Mouse (Mus musculus) spleen, adult 2 months (tissue): ENCODE data around the gene Gm20388. TPM values are rescaled to one million over a fixed set of nuclear protein-coding genes. Genes with fewer than 3 reads are reported as not detected.

Experiments used
- DNase-seq, 2 experiments: peaks; one replicate each; pipeline versions ENCODE4 v3.0.0 to v3.0.0-alpha.2; 2012 to 2021; ENCODE audit warnings: low spot score in 2 of 2, low read depth in 1 of 2
- H3K27ac ChIP-seq: fragments of 200-500 bp; 2 replicates; pipeline ENCODE4 v1.5.1; 2012; ENCODE audit warnings: low read length, inconsistent platforms; ENCODE audit not compliant: insufficient read depth
- H3K27me3 ChIP-seq: fragments of 200-500 bp; 2 replicates; pipeline ENCODE4 v1.6.1; 2012; ENCODE audit warnings: mild to moderate bottlenecking, moderate library complexity, low read length, inconsistent platforms; ENCODE audit not compliant: control insufficient read depth, insufficient read depth
- H3K36me3 ChIP-seq: fragments of 200-500 bp; 2 replicates; pipeline ENCODE4 v1.6.1; 2012; ENCODE audit warnings: mild to moderate bottlenecking, low read length, inconsistent platforms; ENCODE audit not compliant: control insufficient read depth, insufficient read depth
- H3K4me1 ChIP-seq: fragments of 200-500 bp; 2 replicates; pipeline ENCODE4 v1.6.1; 2011; ENCODE audit warnings: inconsistent platforms; ENCODE audit not compliant: control insufficient read depth, insufficient read depth, insufficient read length
- H3K4me3 ChIP-seq: fragments of 200-500 bp; 2 replicates; pipeline ENCODE4 v1.5.1; 2011; ENCODE audit warnings: mild to moderate bottlenecking, inconsistent platforms; ENCODE audit not compliant: insufficient read depth, insufficient read length; ENCODE audit errors: extremely low read depth
- CTCF ChIP-seq: fragments of 200-500 bp; IDR thresholded peaks from 2 replicates; pipeline ENCODE4 v1.5.1; 2011; ENCODE audit warnings: mild to moderate bottlenecking, inconsistent platforms; ENCODE audit not compliant: insufficient read depth, insufficient read length, insufficient replicate concordance; ENCODE audit errors: extremely low read depth
- POLR2A ChIP-seq: fragments of 200-500 bp; IDR thresholded peaks from 2 replicates; pipeline ENCODE4 v1.6.1; 2011; ENCODE audit warnings: low read depth, low read length, inconsistent platforms
- WGBS: fragments of 180-500 bp; shearing (Covaris S2); methylation state at CpG from one replicate; pipeline ENCODE4 v1.1.7; 2018; 5-methylcytosine and 5-hydroxymethylcytosine counted together
- polyA plus RNA-seq: library from polyadenylated mRNA; depleted of rRNA; stranded (reverse); fragments of >200 nt; gene quantifications from 2 replicates; pipeline ENCODE4 v1.2.3, GENCODE M21; 2012

Gm20388 gene
- polyA plus RNA-seq, 1 experiment, result 26.1 TPM

DNA sequence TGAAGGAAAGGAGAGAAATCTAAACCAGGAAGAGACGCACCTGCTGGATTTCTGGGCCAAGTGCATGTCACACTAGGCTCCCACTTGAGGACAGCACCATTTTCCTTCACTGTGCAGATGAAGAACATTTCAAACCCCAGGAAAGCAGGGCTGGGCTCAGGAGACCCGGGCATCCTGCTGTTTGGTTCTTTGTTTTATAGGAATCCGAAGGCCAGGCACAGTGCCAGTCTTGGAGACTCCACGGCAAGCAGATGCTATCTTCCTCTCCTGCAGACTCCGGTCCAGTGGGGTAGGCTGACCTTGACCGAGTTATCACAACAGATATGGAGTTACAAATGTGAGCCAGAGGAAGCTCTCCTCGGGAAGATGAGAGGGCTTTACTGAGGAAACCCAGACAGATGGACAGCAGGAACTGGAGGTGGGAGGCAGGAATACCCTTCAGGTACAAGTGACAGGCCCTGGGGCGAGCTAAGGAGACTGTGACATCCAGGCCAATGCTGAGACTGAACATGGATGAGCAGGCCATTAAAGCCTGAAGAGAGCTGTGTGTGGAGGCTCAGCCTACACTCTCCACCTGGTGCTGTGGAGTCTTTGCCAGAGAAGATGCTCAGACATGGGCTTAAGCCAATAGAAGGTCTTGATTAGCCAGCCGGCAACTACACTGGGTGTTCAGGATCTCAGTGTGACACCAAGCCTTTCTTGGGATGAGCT, 4231.2 kb downstream of the Gm20388 start:
- DNase-seq, result no peak
- no peak overlapping the region for H3K4me3 ChIP-seq
- TF ChIP-seq POLR2A (no peak), CTCF (no peak)
- WGBS, result 77% methylated on average over 9 of the region's 9 CpGs
- H3K36me3 ChIP-seq, result no peaks in the 10 kb centered on the region
- no peaks in the 10 kb centered on the region for H3K27me3 ChIP-seq
- H3K4me1 ChIP-seq, result no peaks in the 10 kb centered on the region
- no peak overlapping the region for H3K27ac ChIP-seq

DNA sequence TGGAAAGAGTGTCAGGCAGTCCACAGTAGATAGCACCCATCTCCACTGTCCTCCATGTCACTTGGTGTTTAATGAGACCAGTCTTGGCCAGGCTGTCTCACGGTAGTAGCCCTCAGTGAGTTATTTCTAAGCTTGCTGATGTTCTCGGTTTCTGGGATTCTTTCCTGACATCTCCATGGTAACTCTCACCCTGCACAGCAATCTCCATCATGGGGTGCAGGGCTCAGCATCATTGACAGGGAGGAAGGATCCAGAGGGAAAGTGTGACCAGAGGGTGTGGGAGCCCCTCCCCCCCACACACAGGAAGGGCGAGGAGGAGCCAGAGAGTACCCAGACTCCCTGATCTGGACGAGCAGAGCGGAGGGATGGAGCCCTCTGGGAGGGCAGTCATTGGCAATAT, 4232.4 kb downstream of the Gm20388 start:
- H3K36me3 ChIP-seq, result no peaks in the 10 kb centered on the region
- DNase-seq, result no peak
- H3K27me3 ChIP-seq, result no peaks in the 10 kb centered on the region
- no peak overlapping the region for H3K27ac ChIP-seq
- no peak for TF ChIP-seq CTCF
- no peak for TF ChIP-seq POLR2A
- H3K4me3 ChIP-seq, result no peak overlapping the region
- no peaks in the 10 kb centered on the region for H3K4me1 ChIP-seq
- WGBS, result 76% methylated on average over 5 of the region's 5 CpGs

DNA sequence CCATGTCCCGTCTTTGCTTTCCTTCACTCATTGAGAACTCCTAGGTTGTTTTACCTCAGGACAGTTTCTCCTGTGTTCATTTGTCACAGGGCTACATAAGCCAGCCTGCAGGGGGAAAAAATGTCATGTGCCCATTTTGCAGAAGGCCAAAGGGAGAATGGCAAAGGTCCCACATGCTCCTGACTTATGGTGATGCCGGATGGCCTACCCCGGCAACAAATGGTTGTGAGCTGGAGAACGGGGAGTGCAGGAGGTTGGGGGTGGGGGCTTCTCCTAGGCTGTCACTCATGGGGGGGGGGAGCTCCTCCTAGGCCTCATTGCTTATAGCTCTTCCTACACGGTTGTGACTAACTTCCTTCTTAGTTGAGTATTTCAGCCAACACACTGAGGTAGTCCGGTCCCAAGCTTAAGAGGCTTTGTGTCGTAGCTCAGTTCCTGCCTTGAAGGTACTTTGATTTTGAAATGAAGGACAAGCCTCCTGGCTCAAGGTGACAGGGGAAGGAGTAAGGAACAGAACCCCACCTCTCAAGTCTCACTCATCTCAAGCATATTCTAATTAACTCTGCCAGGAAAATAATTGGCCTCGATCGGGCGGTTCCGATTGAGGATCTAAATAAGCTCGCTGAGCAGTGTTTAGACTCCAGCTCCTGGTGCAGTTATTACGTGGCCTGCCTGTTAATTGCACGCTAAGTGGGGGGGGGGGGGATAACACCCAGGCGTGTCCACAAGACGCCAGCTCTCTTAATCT, 4233.4 kb downstream of the Gm20388 start:
- WGBS, result 89% methylated on average over 16 of the region's 16 CpGs
- no peak for DNase-seq
- TF ChIP-seq POLR2A (no peak), CTCF (no peak)
- H3K36me3 ChIP-seq, result no peaks in the 10 kb centered on the region
- H3K27ac ChIP-seq, result no peak overlapping the region
- no peaks in the 10 kb centered on the region for H3K4me1 ChIP-seq
- H3K27me3 ChIP-seq, result no peaks in the 10 kb centered on the region
- H3K4me3 ChIP-seq, result no peak overlapping the region

DNA sequence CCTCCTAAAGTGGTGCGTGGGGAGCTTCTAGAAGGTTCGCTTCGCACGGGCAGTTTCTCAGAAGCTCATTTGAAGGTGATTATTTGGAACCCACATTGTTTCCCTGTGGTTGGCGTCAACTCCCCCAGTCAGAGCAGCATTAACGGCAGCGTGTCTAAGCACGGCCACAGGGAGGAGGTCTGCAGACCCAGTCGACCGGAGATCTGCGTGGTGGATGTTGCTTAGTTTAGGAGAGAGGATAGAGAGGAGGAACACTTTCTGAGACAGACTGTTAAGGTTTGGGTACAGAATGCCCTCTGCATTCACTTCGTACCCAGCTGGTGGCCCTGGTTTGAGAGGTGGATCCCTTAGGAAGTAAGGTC, 4234.0 kb downstream of the Gm20388 start:
- no peak for DNase-seq
- Histone ChIP-seq H3K4me3 (no peak overlapping the region), H3K27ac (no peak overlapping the region), H3K4me1 (no peaks in the 10 kb centered on the region), H3K36me3 (no peaks in the 10 kb centered on the region), H3K27me3 (no peaks in the 10 kb centered on the region)
- no peak for TF ChIP-seq POLR2A
- no peak for TF ChIP-seq CTCF
- 91% methylated on average over 12 of the region's 12 CpGs for WGBS

DNA sequence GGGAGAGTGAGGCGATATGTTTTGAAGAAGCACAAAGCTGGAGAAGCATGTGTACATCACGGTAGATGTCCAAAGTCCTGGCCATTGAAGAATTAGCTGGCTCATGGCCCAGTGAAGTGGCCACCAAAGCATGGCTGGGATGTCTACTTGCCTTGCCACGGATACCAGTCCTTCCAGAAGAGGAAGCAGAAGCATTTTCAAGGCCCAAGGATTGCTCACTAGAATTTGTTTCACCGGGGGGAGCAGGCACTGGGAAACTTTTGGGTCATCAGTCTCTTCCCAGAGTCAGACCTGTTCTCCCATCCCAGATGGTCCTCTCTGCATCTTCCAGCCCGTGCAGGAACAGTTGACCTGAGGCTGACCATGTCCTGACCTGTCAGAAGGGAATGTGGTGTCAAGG, 4235.6 kb downstream of the Gm20388 start:
- H3K27me3 ChIP-seq, result no peaks in the 10 kb centered on the region
- no peak overlapping the region for H3K27ac ChIP-seq
- 77% methylated on average over 5 of the region's 5 CpGs for WGBS
- no peak for DNase-seq
- H3K4me3 ChIP-seq, result no peak overlapping the region
- TF ChIP-seq CTCF (no peak), POLR2A (no peak)
- no peaks in the 10 kb centered on the region for H3K4me1 ChIP-seq
- H3K36me3 ChIP-seq, result no peaks in the 10 kb centered on the region

DNA sequence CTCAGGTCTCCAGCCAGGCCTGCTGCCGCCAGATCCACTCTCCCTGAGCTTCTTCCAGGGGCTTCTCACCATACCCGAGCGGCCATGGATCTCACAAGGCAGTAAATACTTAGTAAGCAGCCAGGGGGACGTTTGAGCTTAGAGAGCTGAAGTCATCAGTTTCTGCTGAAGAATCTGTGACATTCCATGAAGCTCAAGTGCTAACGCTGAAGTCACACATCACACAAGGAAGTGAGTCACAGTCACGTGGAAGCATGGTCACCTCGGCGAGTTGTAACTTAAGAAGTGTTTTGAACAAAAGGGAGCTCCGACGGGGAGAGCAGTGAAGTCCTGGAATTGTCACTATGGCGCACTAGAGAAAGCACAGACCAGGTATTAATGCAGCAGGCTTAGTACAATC, 4239.4 kb downstream of the Gm20388 start:
- no peak overlapping the region for H3K27ac ChIP-seq
- H3K27me3 ChIP-seq, result no peaks in the 10 kb centered on the region
- H3K4me3 ChIP-seq, result no peak overlapping the region
- no peaks in the 10 kb centered on the region for H3K4me1 ChIP-seq
- H3K36me3 ChIP-seq, result no peaks in the 10 kb centered on the region
- WGBS, result 77% methylated on average over 11 of the region's 11 CpGs
- DNase-seq, result no peak
- no peak for TF ChIP-seq POLR2A
- TF ChIP-seq CTCF, result no peak

DNA sequence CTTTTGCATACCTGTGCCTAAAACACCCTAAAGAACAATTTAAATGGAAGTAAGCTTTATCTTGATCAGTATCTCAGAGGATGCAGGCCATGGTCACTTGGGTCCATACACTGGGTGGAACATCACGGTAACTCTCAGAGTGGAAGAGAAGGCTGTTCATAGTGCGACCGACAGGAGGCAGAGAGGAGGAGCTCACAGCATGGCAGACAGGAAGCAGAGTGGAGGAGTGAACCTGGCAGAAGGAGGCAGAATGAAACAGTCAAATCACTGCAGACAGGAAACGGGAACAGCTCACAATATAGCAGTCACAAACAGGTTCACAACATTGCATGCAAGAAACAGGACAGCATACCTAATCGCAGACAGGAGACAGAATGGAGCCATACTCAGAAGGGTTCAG, 4239.9 kb downstream of the Gm20388 start:
- 70% methylated on average over 5 of the region's 5 CpGs for WGBS
- DNase-seq, result no peak
- no peaks in the 10 kb centered on the region for H3K4me1 ChIP-seq

More for the DNA sequence above, 4239.9 kb downstream of the Gm20388 start:
- H3K27me3 ChIP-seq, result no peaks in the 10 kb centered on the region
- no peaks in the 10 kb centered on the region for H3K36me3 ChIP-seq
- TF ChIP-seq CTCF (no peak), POLR2A (no peak)
- H3K4me3 ChIP-seq, result no peak overlapping the region
- no peak overlapping the region for H3K27ac ChIP-seq
